Mouse (Mus musculus) 3T3-L1 (cell line): ENCODE results near the gene Gm49661.

Source experiments
- DNase-seq: peaks from one replicate; pipeline ENCODE4 v3.0.0-alpha.2; 2015; ENCODE audit warnings: low read depth, low spot score

Gm49661 gene

DNA sequence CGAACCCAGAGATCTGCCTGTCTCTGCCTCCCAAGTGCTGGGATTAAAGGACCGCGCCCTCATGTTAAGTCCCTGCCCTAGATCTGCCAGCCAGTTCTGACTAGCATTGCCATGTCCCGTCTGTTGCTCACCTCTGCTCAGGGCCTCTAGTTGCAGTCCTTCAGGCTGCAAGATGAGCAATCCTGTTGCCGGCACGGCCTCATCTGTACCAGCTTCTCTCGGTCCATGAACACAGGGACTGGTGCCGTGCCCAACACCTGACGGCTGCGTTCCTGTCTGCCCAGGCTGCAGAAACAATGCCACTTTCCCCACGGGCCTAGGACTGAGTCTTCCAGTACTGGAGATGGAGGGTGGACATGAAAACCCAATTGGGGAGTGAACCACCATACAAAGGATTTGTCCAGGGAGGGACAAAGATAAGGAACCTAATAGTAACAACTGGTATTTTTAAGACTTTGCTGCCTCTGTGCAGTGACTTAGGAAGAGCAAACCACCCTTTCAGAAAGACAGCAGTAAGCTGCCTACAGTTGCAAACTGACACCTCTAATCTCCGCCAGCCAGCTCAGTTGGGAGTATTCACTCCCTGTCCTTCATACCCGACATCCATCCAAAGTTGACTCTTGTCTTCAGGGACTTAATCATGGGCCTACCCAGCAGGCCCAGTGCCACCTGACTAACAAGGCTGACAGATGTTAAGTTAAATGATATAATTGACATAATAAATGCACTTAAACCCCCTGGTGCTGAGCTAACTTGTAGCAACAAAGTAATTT is 1.5 kb downstream of the Gm49661 start:
- no peak for DNase-seq

GRCm38 (mm10) chr8:84966603-84967002 is 2.6 kb downstream of the Gm49661 start:
- peak; percentile 62 for DNase-seq

- DNase-seq, result peak; percentile 99
These were observed 3.4 kb downstream of the Gm49661 start for GRCm38 (mm10) chr8:84965731-84966291.

DNA sequence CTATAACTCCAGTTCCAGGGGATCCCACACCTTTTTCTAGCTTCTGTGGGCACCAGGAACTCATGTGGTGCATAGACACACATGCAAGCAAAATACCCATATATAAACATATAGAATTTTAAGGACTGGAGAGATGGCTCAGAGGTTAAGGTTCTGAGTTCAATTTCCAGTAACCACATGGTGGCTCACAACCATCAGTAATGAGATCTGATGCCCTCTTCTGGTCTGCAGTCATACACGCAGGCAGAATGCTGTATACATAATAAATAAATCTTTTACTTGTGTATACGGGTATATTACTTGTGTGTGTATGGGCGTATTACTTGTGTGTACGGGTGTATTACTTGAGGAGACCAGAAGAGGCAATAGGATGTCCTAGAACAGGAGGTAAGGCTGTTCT is 5.3 kb downstream of the Gm49661 start:
- no peak for DNase-seq

DNA sequence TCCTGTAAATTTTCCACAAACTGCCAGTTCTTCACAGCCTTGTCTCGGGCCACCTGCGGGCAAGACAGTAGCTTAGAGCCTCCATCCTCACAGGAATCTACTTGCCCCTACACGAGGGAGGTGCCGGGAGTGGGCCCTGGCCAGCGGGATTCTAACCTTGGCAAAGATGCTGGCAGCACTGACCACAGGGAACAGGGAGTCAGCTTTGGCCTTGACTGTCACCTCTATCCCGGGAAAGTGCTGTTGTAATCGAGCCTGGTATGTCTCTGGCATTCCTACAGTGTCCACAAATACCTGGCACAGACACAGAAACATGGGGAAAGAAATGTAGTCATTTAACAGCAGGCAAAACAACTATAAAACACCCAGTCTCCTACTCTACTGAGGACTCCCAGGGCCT is 9.4 kb downstream of the Gm49661 start:
- peak; percentile 94 for DNase-seq

DNA sequence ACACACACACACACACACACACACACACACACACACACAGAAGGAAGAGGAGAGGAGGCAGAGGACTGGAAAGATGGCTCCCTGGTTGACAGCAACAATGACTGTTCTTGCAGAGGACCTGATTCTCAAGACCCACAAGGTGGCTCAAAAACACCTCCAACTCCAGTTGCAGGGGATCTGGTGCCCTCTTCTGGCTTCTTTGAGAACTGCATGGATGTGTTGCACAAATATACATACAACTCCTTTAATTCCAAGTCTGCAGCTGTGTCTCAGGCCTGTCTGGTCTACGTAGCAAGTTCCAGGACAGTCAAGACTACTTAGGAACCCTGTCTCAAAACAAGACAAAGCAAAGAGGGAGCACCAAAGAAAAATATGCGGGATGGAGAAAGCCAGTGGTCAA is 12.5 kb downstream of the Gm49661 start:
- peak; percentile 96 for DNase-seq

DNA sequence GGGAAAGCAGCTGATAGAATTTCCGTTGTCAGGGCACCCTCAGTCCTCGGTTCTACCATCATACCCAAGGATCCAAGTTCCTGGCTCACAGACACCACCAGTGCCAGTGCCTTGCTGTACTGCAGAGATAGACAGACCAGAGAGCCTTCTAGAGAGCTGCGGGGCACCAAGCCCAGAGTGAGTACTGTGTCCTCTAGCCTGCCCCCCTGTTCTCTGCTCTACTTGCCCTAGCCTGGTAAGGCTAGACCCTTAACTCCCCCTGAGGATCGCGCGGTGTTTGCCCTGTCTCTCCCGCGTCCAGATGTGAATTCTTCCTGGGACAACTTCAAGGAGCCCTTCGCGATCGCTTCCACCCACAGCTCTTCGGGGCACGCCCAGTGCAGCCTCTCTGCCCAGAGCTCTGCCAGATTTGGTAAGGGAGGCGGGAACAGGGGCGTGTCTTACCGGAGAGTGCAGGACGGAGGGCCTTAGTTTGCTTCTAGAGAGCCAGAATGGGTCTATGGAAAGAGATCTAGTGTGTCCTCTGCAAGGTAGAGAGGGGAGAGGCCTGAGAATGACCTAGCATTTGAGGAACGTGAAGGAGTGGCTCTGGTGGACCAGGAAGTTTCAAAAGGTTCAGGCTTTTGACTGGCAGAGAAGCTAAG is 16.5 kb downstream of the Gm49661 start:
- no peak for DNase-seq

GRCm38 (mm10) chr8:84949753-84950152 is 19.5 kb downstream of the Gm49661 start:
- DNase-seq, result no peak

- peak; percentile 74 for DNase-seq
These were observed 22.0 kb downstream of the Gm49661 start for GRCm38 (mm10) chr8:84947241-84947545.

DNA sequence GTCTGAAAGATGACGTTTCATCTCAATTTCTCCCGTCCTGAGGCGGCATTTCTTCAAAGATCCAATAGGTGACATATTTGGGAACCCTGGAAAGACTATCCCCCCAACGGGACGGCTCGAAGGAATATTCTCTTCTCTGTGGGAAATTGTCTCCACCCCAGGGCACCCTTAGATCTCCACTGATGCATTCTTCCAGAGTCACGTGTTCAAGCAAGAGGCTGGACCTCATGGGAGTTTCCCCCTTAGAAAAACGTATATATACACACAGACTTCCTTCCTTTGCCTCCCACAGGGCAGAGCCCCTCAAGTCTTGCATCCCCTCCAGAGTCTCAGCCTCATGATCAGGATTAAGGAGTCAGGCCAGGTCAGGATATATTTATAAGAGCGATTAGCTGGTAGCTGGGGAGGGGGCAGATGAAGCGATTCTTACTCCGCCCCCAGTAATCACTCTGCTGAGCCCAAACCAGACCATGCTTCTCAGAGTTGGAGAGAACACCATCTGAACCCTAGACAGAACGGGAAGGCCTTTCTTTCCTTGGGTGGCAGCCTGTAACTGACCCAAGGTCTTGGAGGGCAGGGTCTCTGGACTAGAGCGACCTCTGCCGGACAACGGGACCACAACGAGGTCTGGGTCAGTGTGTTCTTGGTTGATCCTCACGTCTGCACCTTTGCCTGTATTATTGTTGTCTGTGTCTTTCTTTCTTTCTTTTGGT is 22.5 kb downstream of the Gm49661 start, which contains the start of gene Rtbdn:
TSS of gene Rtbdn (plus strand) at position 464 of the 713 bp plus-strand sequence.
- no peak for DNase-seq

- no peak for DNase-seq
These were observed 23.4 kb downstream of the Gm49661 start for GRCm38 (mm10) chr8:84945633-84946527.

GRCm38 (mm10) chr8:84945235-84945632 is 24.0 kb downstream of the Gm49661 start:
- no peak for DNase-seq

DNA sequence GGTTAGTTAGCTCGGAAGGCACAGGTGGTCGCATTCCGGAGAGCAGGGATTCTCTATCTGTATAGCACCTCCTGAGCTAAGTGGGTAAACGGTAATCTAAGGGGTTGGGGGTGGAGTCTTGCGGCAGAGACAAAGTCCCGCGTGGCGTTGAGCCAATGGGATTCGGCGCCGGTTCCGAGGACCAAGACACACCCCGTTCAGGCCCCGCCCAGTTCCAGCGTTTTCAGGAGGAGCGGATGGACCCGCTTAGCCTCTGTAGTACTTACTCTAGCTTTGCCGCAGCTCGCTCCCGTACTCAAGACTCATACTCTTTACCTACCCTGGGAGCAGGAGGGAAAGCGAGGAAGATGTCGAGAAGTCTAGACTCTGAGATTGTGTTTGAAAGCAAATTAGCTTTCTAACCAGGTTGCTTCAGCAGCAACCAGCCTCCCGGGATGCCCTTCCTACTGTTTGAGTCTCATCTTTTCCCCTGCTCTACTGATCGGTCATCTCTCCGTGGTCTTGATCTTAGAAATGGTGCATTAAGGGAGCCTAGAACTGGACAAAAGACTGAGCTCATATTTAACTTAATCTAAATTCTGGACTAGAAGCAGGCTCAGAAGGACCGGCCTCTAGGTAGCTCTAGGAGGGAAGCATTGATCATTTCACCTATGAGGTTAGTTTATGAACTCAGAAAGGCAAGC is 24.6 kb downstream of the Gm49661 start:
- DNase-seq, result no peak

DNA sequence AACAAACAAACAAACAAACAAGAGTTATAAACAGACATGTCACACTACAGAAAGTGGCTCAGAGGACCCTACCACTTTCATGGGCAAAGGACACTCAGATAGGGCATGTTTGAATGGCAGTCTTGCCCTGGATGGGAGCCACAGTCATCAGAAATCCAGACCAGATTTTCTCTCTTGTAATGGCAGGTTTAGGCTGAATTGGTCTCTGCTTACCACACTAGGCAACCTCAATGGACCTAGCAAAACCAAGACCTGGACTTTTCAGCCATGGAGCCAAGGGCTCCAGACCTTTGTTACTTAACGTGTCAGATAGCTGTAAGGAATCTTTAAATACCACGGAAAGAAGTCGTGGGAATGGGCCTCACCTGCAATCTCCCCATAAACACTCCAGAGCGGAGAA is 25.5 kb downstream of the Gm49661 start:
- DNase-seq, result no peak

DNA sequence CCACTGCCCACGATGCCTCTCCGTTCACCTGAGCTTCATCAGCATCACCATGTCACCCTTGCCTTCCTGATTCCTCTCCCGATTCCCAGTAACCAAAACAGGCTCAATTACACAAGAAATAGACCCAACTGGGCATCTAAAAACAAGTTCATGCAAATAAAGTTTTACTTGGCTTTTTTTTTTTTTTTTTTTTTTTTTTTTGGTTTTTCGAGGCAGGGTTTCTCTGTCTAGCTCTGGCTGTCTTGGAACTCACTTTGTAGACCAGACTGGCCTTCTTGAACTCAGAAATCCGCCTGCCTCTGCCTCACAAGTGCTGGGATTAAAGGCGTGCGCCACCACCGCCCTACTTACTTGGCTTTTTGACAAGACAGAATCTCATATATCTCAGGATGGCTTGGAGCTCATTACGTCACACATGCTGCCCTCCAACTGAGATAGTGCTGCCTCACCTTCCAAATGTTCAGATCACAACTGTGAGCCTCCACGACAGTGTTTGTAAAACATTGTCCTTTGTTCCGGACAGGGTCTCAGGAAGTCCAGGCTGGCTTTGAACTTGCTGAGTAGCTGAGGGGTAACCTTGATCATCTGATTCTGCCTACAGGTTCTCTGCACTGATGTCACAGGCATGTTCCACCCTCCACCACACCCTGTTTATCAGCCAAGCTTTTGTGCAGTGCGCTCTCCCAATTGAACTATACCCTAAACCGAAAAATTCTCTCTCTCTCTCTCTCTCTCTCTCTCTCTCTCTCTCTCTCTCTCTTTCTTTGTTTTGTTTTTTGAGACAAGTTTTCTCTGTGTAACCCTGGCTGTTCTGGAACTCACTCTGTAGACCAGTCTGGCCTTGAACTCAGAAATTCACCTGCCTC is 31.4 kb downstream of the Gm49661 start:
- no peak for DNase-seq

DNA sequence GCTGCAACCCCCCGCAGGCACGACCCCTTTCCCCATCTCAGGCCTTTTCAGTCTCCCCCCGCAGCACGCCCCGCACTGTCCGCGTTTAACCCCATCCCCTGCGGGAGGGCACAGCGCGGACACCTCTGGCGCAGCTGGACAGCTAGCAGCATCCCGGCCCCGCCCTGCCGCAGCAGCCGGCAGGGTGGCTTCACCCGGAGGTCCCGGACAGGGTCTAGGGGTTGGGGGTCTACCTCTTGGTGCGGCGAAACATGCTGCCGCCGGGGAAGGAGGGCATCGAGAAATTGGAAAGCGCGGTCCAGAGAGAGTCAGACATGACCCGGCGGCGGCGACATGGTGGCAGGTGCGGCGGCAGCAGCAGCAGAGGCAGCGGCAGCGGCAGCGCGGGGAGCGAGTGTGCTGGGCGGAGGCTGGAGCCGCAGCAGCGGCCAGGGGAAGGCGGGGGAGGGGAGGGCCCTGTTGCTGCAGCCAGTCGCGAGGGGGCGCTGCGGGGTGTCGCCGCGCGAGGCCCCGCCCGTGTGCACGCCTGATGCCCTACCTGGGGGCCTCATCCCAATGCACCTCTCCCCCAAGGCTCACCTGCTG is 32.2 kb downstream of the Gm49661 start, which contains the start of gene Mast1:
TSS of gene Mast1 (minus strand) at position 398 of the 585 bp plus-strand sequence.
- DNase-seq, result no peak

- DNase-seq, result no peak
These were observed 32.9 kb downstream of the Gm49661 start for GRCm38 (mm10) chr8:84936041-84936961.

DNA sequence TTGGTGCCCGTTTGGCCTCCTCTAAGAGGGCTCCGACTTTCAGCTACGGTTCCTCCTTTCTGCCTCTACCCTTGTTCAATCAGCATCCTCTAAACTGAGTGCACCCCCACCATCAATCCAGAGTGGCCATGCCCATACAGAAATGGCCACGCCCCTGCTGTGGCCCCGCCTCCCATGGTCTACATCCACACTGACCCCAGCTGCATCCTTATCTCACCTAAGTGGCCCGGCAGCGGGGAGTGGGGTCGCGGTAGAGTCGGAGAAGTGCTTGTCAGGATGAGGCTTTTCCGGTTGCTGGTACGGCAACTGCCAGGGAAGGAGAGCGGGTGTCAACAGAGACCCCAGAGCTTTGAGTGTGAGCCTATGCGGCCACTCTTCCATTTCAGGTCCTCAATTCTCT is 33.7 kb downstream of the Gm49661 start:
- DNase-seq, result no peak
